Mouse (Mus musculus) liver, adult 2 months (tissue): ENCODE results near the gene Dbi.

Experiments used
- CTCF ChIP-seq: fragments of 200-500 bp; IDR thresholded peaks from 2 replicates; pipeline ENCODE4 v1.5.1; 2011; ENCODE audit warnings: low read depth, low read length, control low read depth
- POLR2A ChIP-seq: fragments of 200-500 bp; IDR thresholded peaks from 2 replicates; pipeline ENCODE4 v1.6.1; 2011; ENCODE audit warnings: low read length, control low read depth; ENCODE audit not compliant: insufficient read depth; ENCODE audit errors: extremely low read depth

DNA sequence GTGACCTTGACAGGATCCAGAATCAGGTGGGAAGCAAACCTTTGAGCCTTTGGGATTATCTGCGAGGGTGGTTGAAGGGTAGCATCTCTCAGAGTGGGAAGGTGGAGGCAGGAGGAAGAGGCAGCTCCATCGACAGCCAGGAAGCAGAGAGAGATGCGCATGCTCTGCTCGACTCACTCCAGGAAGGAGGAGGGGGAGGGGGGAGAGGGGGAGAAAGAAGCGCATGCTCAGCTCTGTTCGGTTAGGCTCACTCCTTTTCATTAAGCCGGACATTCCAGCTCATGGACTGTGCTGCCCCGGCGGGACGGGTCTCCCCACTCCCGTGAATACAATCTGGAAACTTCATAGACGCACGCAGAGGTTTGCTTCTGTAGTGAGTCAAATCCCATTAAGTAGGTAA, 34.2 kb downstream of the Dbi start:
- TF ChIP-seq POLR2A (no peak), CTCF (no peak)
